Mouse (Mus musculus) embryonic fibroblast, embryonic 13.5 days (primary cell): ENCODE measurements at regions not wholly inside any gene's neighbourhood (a gene's known extent, or its start where the extent isn't known, plus 50 kb on each side); places are given as distances from the start of the nearest gene placed in this dataset.

ENCODE experiments used
- CTCF ChIP-seq: IDR thresholded peaks from 2 replicates; pipeline ENCODE4 v1.5.1; 2011; ENCODE audit warnings: mild to moderate bottlenecking, control low read depth, low read length, moderate library complexity, borderline replicate concordance; ENCODE audit not compliant: insufficient read depth
- POLR2A ChIP-seq: IDR thresholded peaks from 2 replicates; pipeline ENCODE4 v1.6.1; 2011; ENCODE audit warnings: low read depth, mild to moderate bottlenecking, control low read depth, low read length, moderate library complexity

DNA sequence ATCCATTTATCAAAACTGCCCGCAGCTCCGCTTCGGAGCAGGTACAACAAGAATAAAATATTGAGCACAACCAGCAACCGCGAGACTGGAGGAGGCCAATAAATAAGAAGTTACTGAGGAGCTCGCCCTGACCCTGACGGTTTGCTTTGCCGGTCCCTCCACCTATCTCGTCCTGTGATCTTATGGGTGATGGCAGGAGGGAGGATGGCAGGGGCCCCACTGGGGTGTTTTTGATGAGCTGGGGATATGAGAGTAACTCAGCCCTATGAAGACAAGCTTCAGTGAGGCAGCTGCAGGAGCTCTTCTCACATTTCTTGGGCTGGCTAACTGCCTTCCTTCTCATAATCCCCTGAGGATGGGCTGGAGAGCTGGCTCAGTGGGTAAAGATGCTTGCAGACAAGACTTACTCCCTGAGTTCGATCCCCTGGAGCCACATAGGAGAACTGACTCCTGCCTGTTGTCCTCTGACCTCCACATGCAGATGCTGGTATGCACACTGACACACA lies 132.3 kb upstream of the Sdk2 start:
- TF ChIP-seq POLR2A: no peak
- TF ChIP-seq CTCF: no peak
